Mouse (Mus musculus): Measurements from ENCODE around the gene Akr7a5.

DNA sequence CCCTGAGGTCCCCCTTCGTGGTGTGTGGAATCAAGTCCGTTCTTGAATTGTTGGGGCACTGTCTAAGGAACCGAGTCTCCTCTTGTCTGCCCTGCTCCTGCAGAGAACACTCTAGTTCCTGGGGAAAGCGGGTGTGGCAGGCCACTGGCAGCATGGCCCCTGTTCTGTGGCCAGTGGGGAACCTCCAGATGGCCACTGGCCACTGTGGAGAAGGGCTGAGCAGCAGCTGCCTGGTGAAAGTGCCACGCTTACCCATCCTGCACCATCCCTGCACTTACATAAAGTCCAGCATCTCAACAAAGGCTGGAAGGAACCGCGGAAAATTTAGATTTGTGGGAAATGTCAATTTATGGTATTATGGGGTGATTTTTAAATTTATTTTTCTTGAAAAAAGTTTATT, 34.1 kb upstream of the Akr7a5 start:
- TF ChIP-seq CTCF (IDR thresholded peaks at IDR 0.05 in 2 of 3, conservative IDR thresholded peaks at IDR 0.05 in 1 of 3; ENCODE audit: control insufficient read depth in 1 of 3, insufficient read depth in 1 of 3, low read depth in 2 of 3, low read length in 3 of 3, poor library complexity in 1 of 3, severe bottlenecking in 1 of 3), result no peak
- no peak for TF ChIP-seq EP300 (IDR thresholded peaks at IDR 0.05; ENCODE audit: low read depth in 1 of 2, low read length in 2 of 2)
- no peak for TF ChIP-seq POLR2A (IDR thresholded peaks at IDR 0.05; ENCODE audit: control insufficient read depth in 1 of 2, insufficient read depth in 1 of 2, low read depth in 1 of 2, low read length in 2 of 2, poor library complexity in 1 of 2)
- TF ChIP-seq GATA1 (IDR thresholded peaks at IDR 0.05; ENCODE audit: low read depth, low read length), result no peak
- no peak for TF ChIP-seq E2F4 (IDR thresholded peaks at IDR 0.05; ENCODE audit: borderline replicate concordance, low read depth, low read length)
